Mouse (Mus musculus): Measurements from ENCODE around the gene Prkag1. TPM values are rescaled to one million over a fixed set of nuclear protein-coding genes. Genes with fewer than 3 reads are reported as not detected.

Prkag1 gene
- total RNA-seq, 2 experiments from 2014 or later: 65.7 to 71.5 TPM

DNA sequence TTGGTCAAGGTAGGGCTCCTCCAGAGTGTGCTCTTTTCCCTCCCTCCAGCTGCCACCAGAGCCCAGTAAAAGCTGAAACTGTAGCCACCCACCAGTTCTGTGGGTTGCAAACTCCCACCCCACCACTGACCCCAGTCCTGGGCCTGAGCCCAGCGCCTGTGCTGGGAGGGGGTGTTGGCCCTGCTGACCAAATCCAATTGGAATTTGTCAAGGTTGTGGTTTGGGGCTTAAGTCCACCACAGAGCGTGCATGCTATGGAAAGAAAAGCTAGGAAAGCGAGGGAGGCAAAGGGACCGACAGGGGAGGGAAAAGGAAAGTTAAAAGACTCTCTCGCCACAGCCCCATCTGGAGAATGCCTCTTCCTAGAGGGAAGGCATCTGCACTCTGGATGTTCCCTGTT lies 63.1 kb downstream of the Prkag1 start:
- no peak for DNase-seq

DNA sequence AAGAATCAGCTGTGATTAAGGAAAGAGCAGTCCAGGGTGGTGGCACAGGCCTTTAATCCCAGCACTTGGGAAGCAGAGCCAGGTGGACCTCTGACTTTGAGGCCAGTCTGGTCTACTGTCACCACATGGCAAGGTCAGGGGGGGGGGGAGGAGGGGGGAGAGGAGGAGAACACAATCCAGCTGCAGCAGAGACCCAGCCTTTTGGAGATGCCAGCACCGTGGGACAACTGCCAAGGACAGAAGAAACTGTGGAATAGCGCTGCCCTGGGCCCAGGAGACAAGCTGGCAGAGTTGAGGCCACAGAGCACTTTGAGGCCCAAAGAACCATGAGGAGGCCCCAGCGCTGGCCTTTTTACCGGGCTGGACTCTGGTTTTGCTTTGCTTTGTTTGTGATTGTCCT lies 65.4 kb downstream of the Prkag1 start:
- DNase-seq: peak; percentile 63

Other genes starting within 250 kb of the Prkag1 start
- gene Adcy6, start 221.4 kb downstream of the Prkag1 start, total RNA-seq (2021): 100 to 1,000 TPM in 1 of 2 experiments, 10 to 100 TPM in 1; 83.5 to 101 TPM
- 10 to 100 TPM; 12.6 to 18.8 TPM for gene Cacnb3, start 200.7 kb downstream of the Prkag1 start, total RNA-seq (2021)
- 10 to 100 TPM; 55.5 to 72.4 TPM for gene Ddx23, start 168.6 kb downstream of the Prkag1 start, total RNA-seq (2021)
- 1 to 10 TPM; 1.9 to 2.3 TPM for gene Rnd1, start 154.1 kb downstream of the Prkag1 start, total RNA-seq (2021)
- under 1 TPM; 0.61 to 0.63 TPM for gene Ccdc65, start 123.3 kb downstream of the Prkag1 start, total RNA-seq (2021)
- gene Fkbp11, start 103.3 kb downstream of the Prkag1 start, total RNA-seq (2021): 10 to 100 TPM in 1 of 2 experiments, 1 to 10 TPM in 1; 8.8 to 11.9 TPM
- gene Arf3, start 68.3 kb downstream of the Prkag1 start, total RNA-seq (2021): 10 to 100 TPM; 92.4 to 94.7 TPM
- 1 to 10 TPM in 1 of 2 experiments, under 1 TPM in 1; 0.96 to 1.1 TPM for gene Wnt10b, start 53.4 kb downstream of the Prkag1 start, total RNA-seq (2021)
- gene Wnt1, start 41.7 kb downstream of the Prkag1 start, total RNA-seq (2021): under 1 TPM in 1 of 2 experiments, not detected in 1; 0.12 TPM
- gene Ddn, start 22.0 kb downstream of the Prkag1 start, total RNA-seq (2021): under 1 TPM; 0.09 to 0.21 TPM
- gene Kmt2d, start 39.7 kb upstream of the Prkag1 start, total RNA-seq (2021): 10 to 100 TPM; 47.5 to 64.2 TPM
- gene Rhebl1, start 63.0 kb upstream of the Prkag1 start, total RNA-seq (2021): 1 to 10 TPM; 2.6 to 4.5 TPM
- 1 to 10 TPM; 2.6 to 3.2 TPM for gene Dhh, start 67.0 kb upstream of the Prkag1 start, total RNA-seq (2021)
- gene Lmbr1l, start 86.7 kb upstream of the Prkag1 start, total RNA-seq (2021): 10 to 100 TPM; 17.7 to 27.7 TPM
- 100 to 1,000 TPM; 329 to 414 TPM for gene Tuba1b, start 103.0 kb upstream of the Prkag1 start, total RNA-seq (2021)
- not detected for gene Gm49450, start 122.0 kb upstream of the Prkag1 start, total RNA-seq (2021)
- 100 to 1,000 TPM; 202 to 313 TPM for gene Tuba1a, start 122.2 kb upstream of the Prkag1 start, total RNA-seq (2021)
- gene Tuba1c, start 198.4 kb upstream of the Prkag1 start, total RNA-seq (2021): 100 to 1,000 TPM; 144 to 176 TPM
- gene Prph, start 223.7 kb upstream of the Prkag1 start, total RNA-seq (2021): 10 to 100 TPM; 24.0 to 59.0 TPM
- gene Troap, start 243.1 kb upstream of the Prkag1 start, total RNA-seq (2021): 1 to 10 TPM; 8.2 to 9.8 TPM